Mouse (Mus musculus): ENCODE data around the gene Rab34.

DNA sequence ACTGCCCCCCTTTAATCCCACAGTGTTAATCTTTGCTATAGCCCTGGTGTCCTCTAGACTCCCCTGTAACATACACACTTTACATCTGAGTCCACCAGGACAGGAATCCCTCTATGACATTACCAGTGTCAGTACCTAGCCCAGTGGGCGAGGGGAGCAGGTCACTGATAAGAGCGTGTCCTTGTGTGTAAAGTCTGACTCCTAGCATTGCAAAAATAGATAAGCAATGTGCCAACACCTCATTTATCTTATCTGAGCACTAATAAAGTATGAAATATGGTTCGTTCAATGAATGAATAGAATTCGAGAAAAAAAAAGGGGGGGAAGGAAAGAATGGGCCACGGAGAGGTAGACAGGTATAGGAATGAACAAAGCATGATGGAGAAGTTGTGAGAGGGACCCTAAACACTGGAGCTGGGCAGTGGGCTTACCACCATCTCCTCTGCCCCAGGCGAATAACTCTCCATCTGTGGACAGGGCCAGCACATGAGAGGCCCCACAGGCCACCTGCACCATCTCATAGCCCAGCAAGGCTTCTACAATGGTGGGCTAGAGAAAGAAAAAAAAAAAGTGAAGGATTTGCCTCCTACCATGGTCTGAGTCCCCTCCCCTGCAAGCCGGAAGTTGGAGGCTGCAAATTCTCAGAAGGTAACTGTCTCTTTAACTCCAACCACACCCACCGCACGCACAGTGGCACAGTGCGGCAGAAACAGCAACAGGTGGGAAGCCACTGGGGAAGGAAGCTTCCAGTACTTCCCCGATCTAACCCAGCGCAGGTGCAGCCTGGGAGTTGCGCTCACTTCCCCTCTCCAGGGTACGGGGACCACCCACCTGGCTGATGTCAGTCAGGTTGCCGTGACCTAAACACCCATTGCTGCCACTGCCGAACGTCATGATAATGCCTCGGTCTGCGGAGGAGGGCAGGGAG is 19.4 kb upstream of the Rab34 start:
- TF ChIP-seq CTCF (IDR thresholded peaks at IDR 0.05) (no peak), POLR2A (IDR thresholded peaks at IDR 0.05; ENCODE audit: insufficient read depth, low read depth, low read length) (no peak), EP300 (IDR thresholded peaks at IDR 0.05; ENCODE audit: insufficient read depth, low read depth, low read length) (no peak)
